Mouse (Mus musculus) effector memory CD4-positive, alpha-beta T cell, adult 5 months (primary cell): ENCODE data around the gene Vhl. TPM values are rescaled to one million over a fixed set of nuclear protein-coding genes. Genes with fewer than 3 reads are reported as not detected.

Source experiments
- polyA plus RNA-seq: library from polyadenylated mRNA; unstranded; fragments of 100-300 nt; shearing (Covaris generic); gene quantifications from one replicate; pipeline ENCODE4 v1.2.1, GENCODE M21; 2017

Vhl gene
- 28.3 TPM for polyA plus RNA-seq

DNA sequence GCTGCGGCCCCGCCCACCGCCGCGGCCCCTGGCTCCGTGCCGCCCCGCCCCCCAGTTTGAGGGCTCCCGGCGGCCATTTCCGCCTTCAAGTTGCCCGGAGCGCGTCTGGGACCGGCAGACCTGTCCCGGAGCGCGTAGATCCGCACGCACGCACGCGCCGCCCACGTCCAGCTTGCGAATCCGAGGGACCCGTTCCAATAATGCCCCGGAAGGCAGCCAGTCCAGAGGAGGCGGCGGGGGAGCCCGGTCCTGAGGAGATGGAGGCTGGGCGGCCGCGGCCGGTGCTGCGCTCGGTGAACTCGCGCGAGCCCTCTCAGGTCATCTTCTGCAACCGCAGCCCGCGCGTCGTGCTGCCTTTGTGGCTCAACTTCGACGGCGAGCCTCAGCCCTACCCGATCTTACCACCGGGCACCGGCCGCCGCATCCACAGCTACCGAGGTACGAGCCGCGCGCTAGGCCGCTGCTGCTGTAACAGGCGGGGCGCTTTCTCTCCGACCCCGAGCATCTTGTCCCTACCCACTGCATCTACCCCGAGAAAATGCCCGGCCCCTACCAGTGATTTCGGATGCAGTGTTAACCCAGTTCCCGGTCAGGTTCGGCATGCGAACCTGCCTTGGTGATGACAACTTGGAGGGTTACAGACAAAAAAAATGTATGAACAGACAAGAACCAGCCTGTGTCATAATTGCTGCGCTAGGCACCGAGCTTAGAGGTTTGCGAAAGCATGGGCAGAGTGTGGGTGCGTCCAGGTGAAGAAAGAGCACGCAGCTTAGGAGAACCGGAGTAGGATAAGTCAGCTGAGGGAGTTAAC lies at the start of gene Vhl:
Gene Vhl, plus strand, starts transcription at position 19 of the 811 bp plus-strand sequence.

DNA sequence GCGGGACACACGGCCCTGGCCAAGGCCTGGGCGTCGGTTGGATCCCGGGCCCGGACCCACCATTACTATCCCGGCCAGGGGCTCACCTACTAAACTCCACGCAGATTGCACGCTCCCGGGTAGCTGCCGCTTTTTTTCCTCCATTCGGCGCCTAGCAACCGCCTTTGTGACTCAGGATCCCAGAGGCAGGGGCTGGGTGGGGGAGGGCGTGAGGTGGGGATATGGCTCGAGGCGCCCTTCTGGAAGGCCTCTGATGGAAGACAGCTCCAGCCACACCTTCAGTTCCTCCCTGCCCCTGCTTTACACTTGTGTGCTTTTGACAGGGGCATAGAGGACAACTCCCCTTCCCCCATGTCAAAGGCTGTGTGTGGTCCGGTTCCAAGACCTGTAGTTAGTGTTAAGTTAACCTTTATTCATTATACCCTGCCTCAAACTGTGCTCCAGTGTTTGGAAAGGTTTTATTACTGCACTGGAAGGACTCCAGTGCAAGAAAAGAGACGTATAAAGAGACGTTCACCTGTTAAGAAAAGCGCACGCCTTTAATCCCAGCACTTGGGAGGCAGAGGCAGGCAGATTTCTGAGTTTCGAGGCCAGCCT lies 23.1 kb upstream of the Vhl start, which contains the start of gene Fancd2os:
Gene Fancd2os, minus strand, starts transcription at position 173 of the 597 bp plus-strand sequence.

DNA sequence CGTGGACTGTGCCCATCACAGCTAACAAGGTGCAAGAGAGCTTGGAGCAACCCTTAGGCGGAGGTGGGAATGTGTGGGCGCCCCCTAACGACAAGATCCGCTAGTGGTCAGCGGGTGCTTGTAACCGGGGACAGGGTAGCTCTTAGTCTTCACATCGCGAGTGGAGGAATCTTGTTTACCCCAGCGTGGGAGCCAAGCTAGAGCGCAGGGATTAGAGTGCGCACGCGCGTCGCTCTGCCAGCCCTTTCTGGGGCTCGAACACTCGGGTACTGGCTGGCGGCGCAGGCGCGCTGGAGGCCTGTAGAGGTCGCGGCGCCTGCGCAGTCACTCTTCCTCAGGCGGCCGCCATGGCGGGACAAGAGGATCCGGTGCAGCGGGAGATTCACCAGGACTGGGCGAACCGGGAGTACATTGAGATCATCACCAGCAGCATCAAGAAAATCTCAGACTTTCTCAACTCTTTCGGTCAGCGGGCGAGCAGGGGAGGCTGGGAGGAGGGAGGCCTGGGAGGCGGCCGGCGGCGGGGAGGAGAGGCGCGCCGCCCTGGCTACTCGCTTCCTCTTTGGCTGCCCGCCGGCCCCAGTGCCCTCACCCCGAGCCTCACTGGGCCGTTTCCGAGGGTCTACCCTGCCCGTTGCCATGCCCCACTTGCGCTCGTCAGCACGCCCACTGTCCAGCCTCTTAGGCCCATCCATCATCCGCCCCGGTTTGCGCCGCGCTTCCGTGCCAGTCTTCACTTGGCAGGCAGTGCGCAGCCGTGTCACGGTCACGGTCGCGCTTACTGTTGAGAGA lies 19.1 kb upstream of the Vhl start, which contains the start of gene Brk1:
Gene Brk1, plus strand, starts transcription at position 341 of the 792 bp plus-strand sequence.

DNA sequence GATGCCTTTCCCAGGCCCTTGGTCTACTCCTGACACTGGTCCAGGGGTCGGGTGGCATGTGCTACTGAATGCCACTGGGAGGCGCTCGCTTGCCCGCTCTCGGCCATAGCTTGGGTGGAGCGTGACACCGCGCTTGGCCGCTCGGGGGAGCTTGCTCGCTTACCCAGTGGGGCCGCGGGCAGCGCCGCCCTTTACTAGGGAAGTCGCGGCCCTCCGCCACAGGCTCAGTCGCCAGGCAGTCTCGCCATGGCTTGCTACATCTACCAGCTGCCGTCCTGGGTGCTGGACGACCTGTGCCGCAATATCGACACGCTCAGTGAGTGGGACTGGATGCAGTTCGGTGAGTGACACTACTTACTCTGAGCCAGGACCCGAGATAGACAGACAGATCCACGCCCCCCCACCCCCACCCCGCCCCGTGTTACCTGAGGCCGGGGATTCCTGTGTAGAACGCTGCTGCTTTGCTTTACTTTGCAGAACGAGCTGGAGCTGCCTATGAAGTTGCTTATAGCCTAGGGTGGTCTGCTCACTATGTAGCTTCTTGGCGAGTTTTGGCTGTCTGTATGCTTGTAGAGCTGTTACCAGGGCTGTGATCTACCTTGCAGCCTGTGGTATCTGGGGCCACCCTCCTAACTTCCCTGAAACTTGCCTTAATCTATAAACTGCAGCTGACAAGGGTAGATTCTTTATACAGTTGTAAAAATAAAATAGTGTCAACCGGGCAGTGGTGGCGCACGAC lies 14.7 kb downstream of the Vhl start, which contains the start of gene Irak2:
Gene Irak2, plus strand, starts transcription at position 166 of the 739 bp plus-strand sequence.

Other genes starting within 250 kb of the Vhl start
- 28.9 TPM for gene Tada3, start 246.1 kb upstream of the Vhl start, polyA plus RNA-seq
- gene Arpc4, start 245.8 kb upstream of the Vhl start, polyA plus RNA-seq: 335 TPM
- gene Ttll3, start 234.7 kb upstream of the Vhl start, polyA plus RNA-seq: 12.0 TPM
- 11.5 TPM for gene Rpusd3, start 204.6 kb upstream of the Vhl start, polyA plus RNA-seq
- gene Cidec, start 188.2 kb upstream of the Vhl start, polyA plus RNA-seq: not detected
- 18.1 TPM for gene Jagn1, start 181.4 kb upstream of the Vhl start, polyA plus RNA-seq
- 0.22 TPM for gene Il17re, start 165.5 kb upstream of the Vhl start, polyA plus RNA-seq
- gene Il17rc, start 152.5 kb upstream of the Vhl start, polyA plus RNA-seq: not detected
- 5.5 TPM for gene Creld1, start 140.7 kb upstream of the Vhl start, polyA plus RNA-seq
- 0.19 TPM for gene Prrt3, start 122.0 kb upstream of the Vhl start, polyA plus RNA-seq
- gene Emc3, start 92.3 kb upstream of the Vhl start, polyA plus RNA-seq: 84.2 TPM
- 1.5 TPM for gene Fancd2, start 92.3 kb upstream of the Vhl start, polyA plus RNA-seq
- not detected for gene Fancd2os, start 23.2 kb upstream of the Vhl start, polyA plus RNA-seq
- gene Brk1, start 19.2 kb upstream of the Vhl start, polyA plus RNA-seq: 142 TPM
- 123 TPM for gene Irak2, start 14.5 kb downstream of the Vhl start, polyA plus RNA-seq
- 26.4 TPM for gene Tatdn2, start 73.1 kb downstream of the Vhl start, polyA plus RNA-seq
- not detected for gene Ghrl, start 95.9 kb downstream of the Vhl start, polyA plus RNA-seq
- gene Sec13, start 116.8 kb downstream of the Vhl start, polyA plus RNA-seq: 124 TPM